Mouse (Mus musculus): ENCODE data around the gene Rbm18.
"Not testable (repeated sequence)": the region's sequence is repeated elsewhere in the genome, so short reads cannot be mapped to it uniquely, and the experiment has no call there.

Gene Rbm18

GRCm38 (mm10) chr2:36136300-36136941, at the start of gene Rbm18, which contains the start of gene Mrrf:
Gene Rbm18 (minus strand): TSS chr2:36136773.
Gene Mrrf (plus strand): TSS chr2:36136389.
- peak; percentile 92 for DNase-seq (ENCODE audit: low read depth, low spot score)

- no peak for DNase-seq (ENCODE audit: low read depth, low spot score)
These were observed 48.3 kb upstream of the Rbm18 start for GRCm38 (mm10) chr2:36184876-36185275.

- no peak for DNase-seq (ENCODE audit: low read depth, low spot score)
These were observed 47.6 kb upstream of the Rbm18 start for GRCm38 (mm10) chr2:36184192-36184591.

GRCm38 (mm10) chr2:36183278-36183677, 46.7 kb upstream of the Rbm18 start:
- DNase-seq (ENCODE audit: low read depth, low spot score): no peak

GRCm38 (mm10) chr2:36181587-36182368, 45.2 kb upstream of the Rbm18 start:
- not testable (repeated sequence) for DNase-seq (ENCODE audit: low read depth, low spot score)

GRCm38 (mm10) chr2:36179487-36179886, 42.9 kb upstream of the Rbm18 start:
- DNase-seq (ENCODE audit: low read depth, low spot score): peak; percentile 31

GRCm38 (mm10) chr2:36172574-36172973, 36.0 kb upstream of the Rbm18 start:
- no peak for DNase-seq (ENCODE audit: low read depth, low spot score)

- no peak for DNase-seq (ENCODE audit: low read depth, low spot score)
These were observed 35.6 kb upstream of the Rbm18 start for GRCm38 (mm10) chr2:36172136-36172535.

- no peak for DNase-seq (ENCODE audit: low read depth, low spot score)
These were observed 32.6 kb upstream of the Rbm18 start for GRCm38 (mm10) chr2:36169176-36169575.

- no peak for DNase-seq (ENCODE audit: low read depth, low spot score)
These were observed 31.5 kb upstream of the Rbm18 start for GRCm38 (mm10) chr2:36167990-36168618.

- no peak for DNase-seq (ENCODE audit: low read depth, low spot score)
These were observed 22.8 kb upstream of the Rbm18 start for GRCm38 (mm10) chr2:36159336-36159735.

- DNase-seq (ENCODE audit: low read depth, low spot score): no peak
These were observed 20.9 kb upstream of the Rbm18 start for GRCm38 (mm10) chr2:36157461-36157860.

- DNase-seq (ENCODE audit: low read depth, low spot score): not testable (repeated sequence)
These were observed 15.8 kb upstream of the Rbm18 start for GRCm38 (mm10) chr2:36152401-36152800.

GRCm38 (mm10) chr2:36148876-36149365, 12.3 kb upstream of the Rbm18 start:
- DNase-seq (ENCODE audit: low read depth, low spot score): no peak

GRCm38 (mm10) chr2:36139096-36139495, 2.5 kb upstream of the Rbm18 start:
- no peak for DNase-seq (ENCODE audit: low read depth, low spot score)

- no peak for DNase-seq (ENCODE audit: low read depth, low spot score)
These were observed 686 bp downstream of the Rbm18 start for GRCm38 (mm10) chr2:36135887-36136286.

- DNase-seq (ENCODE audit: low read depth, low spot score): no peak
These were observed 7.5 kb downstream of the Rbm18 start for GRCm38 (mm10) chr2:36129051-36129450.

- DNase-seq (ENCODE audit: low read depth, low spot score): no peak
These were observed 8.6 kb downstream of the Rbm18 start for GRCm38 (mm10) chr2:36127973-36128372.

GRCm38 (mm10) chr2:36126795-36127429, 9.7 kb downstream of the Rbm18 start:
- no peak for DNase-seq (ENCODE audit: low read depth, low spot score)

- DNase-seq (ENCODE audit: low read depth, low spot score): no peak
These were observed 23.9 kb downstream of the Rbm18 start for GRCm38 (mm10) chr2:36112632-36113031.

GRCm38 (mm10) chr2:36108615-36109014, 28.0 kb downstream of the Rbm18 start:
- no peak for DNase-seq (ENCODE audit: low read depth, low spot score)
